Mouse (Mus musculus) brown adipose tissue, adult 24 weeks (tissue): ENCODE measurements around the gene Maml3. TPM values are rescaled to one million over a fixed set of nuclear protein-coding genes. Genes with fewer than 3 reads are reported as not detected.

ENCODE experiments used
- H3K27ac ChIP-seq: fragments of 200-500 bp; replicated peaks from 2 replicates; pipeline ENCODE4 v1.5.1; 2012; ENCODE audit warnings: low read depth, mild to moderate bottlenecking, low read length
- H3K4me1 ChIP-seq: fragments of 200-500 bp; 2 replicates; pipeline ENCODE4 v1.6.1; 2012; ENCODE audit warnings: low read length, mixed read lengths; ENCODE audit not compliant: control insufficient read depth, insufficient read depth, insufficient read length
- H3K4me3 ChIP-seq: fragments of 200-500 bp; 2 replicates; pipeline ENCODE4 v1.5.1; 2012; ENCODE audit warnings: low read depth, mild to moderate bottlenecking, low read length, moderate library complexity; ENCODE audit not compliant: insufficient read depth
- polyA plus RNA-seq: library from polyadenylated mRNA; stranded (reverse); fragments of >200 nt; gene quantifications from 2 replicates; pipeline ENCODE4 v1.2.4, GENCODE M21; 2012; ENCODE audit not compliant: missing spikeins, insufficient read depth, insufficient read length

Maml3 gene
- polyA plus RNA-seq = 0.58 and 1.0 TPM in 2 replicates

DNA sequence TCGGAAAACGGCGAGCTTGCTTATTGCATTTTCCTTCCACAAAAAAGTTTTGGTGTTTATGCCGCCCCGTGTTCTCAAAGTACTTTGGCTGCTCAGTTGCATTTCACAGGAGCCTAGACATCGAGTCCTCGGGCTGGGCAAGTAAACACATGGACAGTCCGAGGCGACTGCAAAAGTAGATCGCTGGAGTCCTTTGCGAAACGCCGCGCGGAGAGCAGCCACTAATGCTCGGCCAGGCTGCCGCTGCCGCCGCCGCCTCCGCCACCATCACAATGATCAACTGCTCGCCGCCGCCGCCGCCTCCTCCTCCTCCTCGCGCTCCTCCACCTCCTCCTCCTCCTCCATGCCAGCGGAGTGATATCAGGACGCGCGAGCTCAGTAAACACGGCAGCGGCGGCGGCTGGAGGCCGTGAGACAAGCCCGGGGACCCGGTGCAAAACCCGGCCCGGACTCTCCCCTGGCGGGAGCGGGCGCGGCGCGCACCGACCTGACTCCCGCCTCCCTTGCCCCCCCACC, at the start of gene Maml3:
Gene Maml3 (minus strand): TSS at position 441 of the 516 bp plus-strand sequence.
- Histone ChIP-seq H3K4me1 (no peaks in the 10 kb centered on the region), H3K4me3 (peak within 1 kb of the TSS; percentile 88), H3K27ac (peak within 1 kb of the TSS; percentile 64)

DNA sequence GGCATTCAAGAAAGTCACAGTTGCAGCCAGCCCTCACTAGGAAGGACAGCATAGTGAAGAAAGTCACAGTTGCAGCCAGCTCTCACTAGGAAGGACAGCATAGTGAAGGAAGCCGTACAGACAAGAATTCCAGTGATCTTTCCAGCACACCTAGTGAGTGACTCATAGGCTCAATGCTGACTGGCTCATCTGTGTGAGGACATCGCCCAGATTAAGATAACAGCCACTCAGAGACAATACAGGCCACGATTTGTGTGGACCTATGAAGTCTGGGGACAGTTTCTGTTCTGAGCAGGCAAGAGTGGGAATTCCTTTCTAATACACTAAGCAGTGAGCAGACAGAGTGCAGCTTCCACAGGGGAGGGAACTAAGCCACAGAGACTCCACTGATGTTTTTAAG, 46.3 kb upstream of the Maml3 start:
- Histone ChIP-seq H3K4me1 (no peaks in the 10 kb centered on the region), H3K4me3 (no peak overlapping the region), H3K27ac (no peak overlapping the region)

DNA sequence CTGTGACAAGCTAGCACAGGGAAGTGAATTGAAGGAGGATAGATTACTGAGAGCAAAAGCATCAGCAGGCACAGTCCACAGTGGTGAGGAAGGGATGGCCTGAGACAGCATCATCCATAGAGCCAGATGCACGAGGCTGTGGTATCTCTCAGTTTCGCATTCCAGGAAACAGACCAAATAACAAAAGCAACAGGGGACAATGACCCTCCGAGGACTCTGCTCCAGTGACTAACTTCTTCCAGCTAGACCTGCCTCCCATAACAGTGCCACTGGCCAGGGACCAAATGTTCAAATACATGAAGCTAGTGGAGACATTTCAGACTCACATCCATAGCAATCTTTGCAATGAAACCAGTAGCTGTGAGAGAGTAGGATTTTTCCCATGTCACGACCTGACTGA, 43.4 kb upstream of the Maml3 start:
- no peak overlapping the region for H3K4me3 ChIP-seq
- H3K27ac ChIP-seq = no peak overlapping the region
- no peaks in the 10 kb centered on the region for H3K4me1 ChIP-seq

- Histone ChIP-seq H3K4me1 (no peaks in the 10 kb centered on the region), H3K4me3 (no peak overlapping the region), H3K27ac (no peak overlapping the region)
Measured at GRCm38 (mm10) chr3:52144776-52145460, 40.0 kb upstream of the Maml3 start.

DNA sequence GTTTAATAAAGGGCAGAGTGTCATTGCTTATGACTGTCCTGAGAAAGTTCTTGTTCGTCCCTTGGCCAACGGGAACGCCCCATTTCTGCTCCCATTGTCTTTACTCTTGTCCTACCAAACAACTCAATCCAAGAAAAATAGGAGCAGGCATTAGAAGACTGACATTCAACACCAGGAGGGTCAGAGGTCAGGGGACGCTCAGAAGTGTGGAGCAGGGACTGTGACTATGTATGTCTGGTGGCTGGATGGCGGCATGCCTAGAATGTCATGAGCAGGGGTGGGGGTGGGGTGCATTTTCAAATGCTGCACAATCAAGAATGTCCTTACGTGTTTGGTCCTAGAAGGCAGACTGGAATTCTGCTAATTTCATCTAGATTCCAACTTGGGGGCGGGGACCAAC, 38.1 kb upstream of the Maml3 start:
- Histone ChIP-seq H3K4me1 (no peaks in the 10 kb centered on the region), H3K4me3 (no peak overlapping the region), H3K27ac (no peak overlapping the region)

DNA sequence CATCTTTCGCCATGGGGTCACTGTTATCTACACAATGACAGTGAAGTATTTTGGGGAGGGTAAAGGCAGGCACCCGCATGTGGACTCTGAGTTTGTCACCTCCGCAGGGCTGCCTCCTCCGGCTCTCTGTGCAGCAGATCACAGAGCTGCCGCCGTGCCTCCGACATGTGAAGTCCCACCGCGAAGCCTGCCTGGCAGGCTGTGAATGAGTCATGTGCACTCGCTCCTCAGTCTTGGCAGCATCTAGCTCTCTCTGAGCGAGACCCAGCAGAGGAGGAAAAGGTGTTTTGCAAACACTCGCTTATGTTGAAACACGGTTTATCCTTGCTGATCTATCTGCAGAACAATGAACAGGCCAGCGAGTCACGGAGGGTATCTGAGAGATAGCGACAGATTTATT, 35.3 kb upstream of the Maml3 start:
- H3K27ac ChIP-seq = no peak overlapping the region
- no peaks in the 10 kb centered on the region for H3K4me1 ChIP-seq
- no peak overlapping the region for H3K4me3 ChIP-seq

GRCm38 (mm10) chr3:52125421-52125820, 20.5 kb upstream of the Maml3 start:
- Histone ChIP-seq H3K4me1 (no peaks in the 10 kb centered on the region), H3K27ac (no peak overlapping the region), H3K4me3 (no peak overlapping the region)

DNA sequence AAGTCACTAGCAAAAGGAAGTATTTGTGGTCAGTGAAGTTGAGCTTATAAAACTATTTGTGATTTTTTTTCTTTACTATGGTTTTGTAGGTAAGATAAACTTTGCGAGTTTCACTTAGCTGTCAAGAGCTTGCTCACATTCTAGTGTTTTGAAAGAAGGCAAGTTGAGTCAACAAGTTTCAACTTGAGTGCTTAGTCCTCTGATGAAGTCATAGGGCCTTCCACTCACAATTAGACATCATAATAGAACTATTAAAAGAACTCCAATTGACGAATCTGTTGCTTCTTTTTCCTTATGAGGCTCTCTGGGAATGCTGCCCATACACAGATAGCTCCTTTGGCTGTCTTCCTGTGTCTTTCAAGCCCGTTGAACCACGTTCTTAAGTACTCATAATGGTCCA, 16.0 kb upstream of the Maml3 start:
- H3K27ac ChIP-seq = no peak overlapping the region
- H3K4me3 ChIP-seq = no peak overlapping the region
- H3K4me1 ChIP-seq = no peaks in the 10 kb centered on the region

DNA sequence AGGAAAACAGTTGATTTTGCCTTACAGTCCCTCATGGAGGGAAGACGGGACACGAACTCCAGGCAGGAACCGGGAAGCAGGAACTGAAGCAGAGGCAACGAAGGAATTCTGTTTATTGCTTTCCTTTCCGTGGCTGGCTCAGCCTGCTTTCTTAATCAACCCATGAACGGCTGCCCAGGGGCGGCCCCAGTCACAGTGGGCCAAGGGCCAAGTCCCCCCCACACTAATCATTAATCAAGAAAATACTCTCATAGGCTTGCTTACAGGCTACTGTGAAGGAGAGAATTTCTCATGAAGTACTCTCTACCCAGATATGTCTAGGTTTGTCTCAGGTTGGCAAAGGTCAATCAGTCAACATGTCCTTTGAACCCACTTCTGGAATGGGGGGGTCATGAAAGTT, 14.3 kb upstream of the Maml3 start:
- Histone ChIP-seq H3K4me1 (no peaks in the 10 kb centered on the region), H3K27ac (no peak overlapping the region), H3K4me3 (no peak overlapping the region)

GRCm38 (mm10) chr3:52115421-52115820, 10.5 kb upstream of the Maml3 start:
- no peaks in the 10 kb centered on the region for H3K4me1 ChIP-seq
- H3K4me3 ChIP-seq = no peak overlapping the region
- no peak overlapping the region for H3K27ac ChIP-seq

DNA sequence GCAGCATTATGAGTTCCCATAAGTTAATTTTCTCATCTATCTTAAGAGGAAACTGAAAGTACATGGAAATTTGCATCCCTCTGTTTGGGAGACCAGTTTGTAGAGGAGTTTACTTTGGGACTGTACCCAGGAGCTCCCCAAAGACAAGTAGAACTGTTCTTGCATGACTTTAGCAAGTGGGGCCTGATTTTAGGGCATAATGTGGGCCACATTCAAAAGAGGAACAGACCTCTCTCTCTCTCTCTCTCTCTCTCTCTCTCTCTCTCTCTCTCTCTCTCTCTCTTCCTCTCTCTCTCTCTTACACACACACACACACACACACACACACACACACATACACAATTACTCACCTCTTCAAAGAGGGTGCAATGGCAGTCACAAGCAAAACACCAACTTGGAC, 3.2 kb upstream of the Maml3 start:
- H3K4me1 ChIP-seq = no peaks in the 10 kb centered on the region
- H3K27ac ChIP-seq = no peak overlapping the region
- no peak overlapping the region for H3K4me3 ChIP-seq

DNA sequence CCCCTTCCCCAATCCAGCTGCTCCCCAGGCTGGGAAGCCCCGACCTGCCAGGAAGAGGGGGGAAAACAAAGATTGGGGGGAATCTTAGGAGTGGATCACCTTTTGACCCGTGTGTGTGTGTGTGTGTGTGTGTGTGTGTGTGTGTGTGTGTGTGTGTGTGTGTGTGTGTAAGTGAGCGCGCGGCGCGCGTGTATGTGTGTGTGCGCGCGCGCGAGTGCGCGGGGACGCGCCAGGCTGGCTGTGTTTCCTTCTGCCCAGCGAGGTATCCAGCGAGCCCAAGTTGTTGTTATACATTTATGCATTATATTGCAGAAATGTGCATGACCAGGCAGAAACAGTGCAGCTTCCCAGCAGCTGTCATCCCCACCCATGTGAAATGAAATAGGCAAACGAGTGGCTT, 280 bp upstream of the Maml3 start:
- Histone ChIP-seq H3K4me3 (peak overlapping the region; percentile 88), H3K4me1 (no peaks in the 10 kb centered on the region), H3K27ac (no peak overlapping the region; the same call in 1 of the 2 replicates)

- peak overlapping the region; percentile 88 for H3K4me3 ChIP-seq
- no peaks in the 10 kb centered on the region for H3K4me1 ChIP-seq
- peak overlapping the region; percentile 64 for H3K27ac ChIP-seq
Measured at GRCm38 (mm10) chr3:52104208-52104607, 668 bp downstream of the Maml3 start.

DNA sequence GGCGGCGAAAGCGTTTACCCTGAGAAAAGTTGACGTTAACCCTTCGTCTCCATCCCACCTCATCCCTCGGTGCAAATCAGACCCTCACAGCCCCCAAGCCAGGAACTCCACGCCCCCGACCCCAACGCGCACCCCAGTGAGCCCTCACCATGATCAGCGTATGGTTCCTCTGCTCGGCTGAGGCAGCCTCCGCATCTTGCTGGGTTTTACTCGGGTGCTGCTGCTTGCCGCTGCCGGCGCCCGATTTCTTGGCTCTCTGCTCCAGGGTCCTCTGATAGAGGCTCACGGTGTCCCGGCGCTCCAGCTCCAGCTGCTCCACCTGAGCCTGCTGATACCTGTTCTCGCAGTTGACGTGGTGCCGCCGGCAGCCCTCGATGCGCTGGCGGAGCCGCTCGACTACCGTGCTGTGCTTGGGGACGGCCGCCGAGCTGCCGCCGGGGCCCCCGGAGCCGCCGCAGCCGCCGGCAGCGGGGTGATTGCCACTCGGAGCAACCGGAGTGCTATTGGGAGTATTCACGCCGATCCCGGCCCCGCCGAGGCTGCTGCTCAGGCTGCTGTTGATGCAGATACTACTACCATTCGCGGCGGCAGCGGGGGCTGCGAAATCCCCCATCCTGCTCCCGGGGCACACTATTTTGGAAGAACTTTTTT, 1.2 kb downstream of the Maml3 start:
- Histone ChIP-seq H3K4me1 (no peaks in the 10 kb centered on the region), H3K27ac (peak overlapping the region; percentile 86), H3K4me3 (peak overlapping the region; percentile 88)

DNA sequence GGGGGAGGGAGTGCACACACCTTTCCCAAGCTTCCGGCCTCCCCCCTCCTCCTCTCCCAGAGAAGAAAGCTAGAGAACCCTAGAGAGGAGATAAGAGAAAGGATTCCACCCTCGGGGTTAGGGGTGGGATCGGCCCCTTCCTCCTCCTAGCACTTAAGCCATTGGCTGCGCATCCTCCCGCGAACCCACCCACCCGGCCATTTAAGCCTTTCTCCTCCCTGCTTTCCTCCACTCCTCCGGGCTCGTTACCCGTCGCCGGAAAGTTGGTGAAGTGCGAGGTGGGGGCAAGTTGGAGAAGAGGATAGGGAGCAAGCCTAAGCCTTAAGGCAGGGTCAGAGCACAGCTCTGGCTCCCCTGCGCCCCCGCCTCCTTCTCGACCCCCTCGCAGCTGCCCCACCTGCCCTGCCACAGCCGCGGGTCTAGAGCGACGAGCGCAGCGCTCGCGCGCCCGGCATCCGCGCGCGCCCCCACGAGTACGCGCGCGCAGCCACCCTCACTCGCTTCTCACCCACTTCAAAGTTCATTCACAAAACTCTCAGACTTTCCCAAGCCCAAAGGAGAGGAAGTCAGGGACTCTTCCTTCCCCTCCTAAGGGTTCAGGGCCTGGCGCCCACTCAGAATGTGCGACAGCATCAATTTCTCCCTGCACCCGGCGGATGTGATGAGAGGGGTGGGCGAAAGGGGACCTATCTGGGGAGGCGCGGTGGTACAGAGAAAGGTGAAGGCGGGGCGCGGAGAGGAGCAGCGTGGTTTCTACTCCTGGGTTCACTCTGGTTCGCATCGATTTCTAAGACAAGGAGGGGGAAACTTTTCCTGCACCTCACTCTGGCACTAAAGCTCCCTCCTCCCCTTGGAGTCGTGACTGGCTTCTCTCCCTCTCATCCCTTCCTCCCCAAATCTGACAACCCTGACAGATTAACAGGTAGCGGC, 2.0 kb downstream of the Maml3 start:
- Histone ChIP-seq H3K4me3 (peak overlapping the region; percentile 88), H3K27ac (peak overlapping the region; percentile 86), H3K4me1 (no peaks in the 10 kb centered on the region)
